ENCODE assay signal across 28 mouse cellular contexts in genomic region chr2:102378381-102378780, GRCm38 (mm10).
"Had no signal": no experiment of that assay in that cellular context is flagged by ENCODE, and none has a peak within 500 bp of the region (broad histone marks: within the 10 kb centered on the region; RNA-seq: fewer than 3 reads in every experiment).

No protein-coding gene starts in this region.

- H3K27ac ChIP-seq: hindbrain, embryonic 10.5 days; hindbrain, embryonic 12.5 days; hindbrain, embryonic 13.5 days; hindbrain, embryonic 14.5 days; hindbrain, embryonic 15.5 days; hindbrain, postnatal 0 days; intestine, embryonic 15.5 days; layer of hippocampus, adult 2 months; left cerebral cortex, adult 2 months had no signal

- H3K4me3 ChIP-seq: heart, embryonic 10.5 days; heart, embryonic 12.5 days; heart, embryonic 13.5 days; heart, embryonic 15.5 days; hindbrain, embryonic 10.5 days; hindbrain, embryonic 12.5 days; hindbrain, embryonic 13.5 days; hindbrain, embryonic 15.5 days; intestine, embryonic 15.5 days; layer of hippocampus, adult 2 months; left cerebral cortex, adult 2 months had no signal

- ATAC-seq: hindbrain, embryonic 16.5 days; hindbrain, postnatal 0 days; inflammation-experienced regulatory T-cells, adult 6 months; intestine, embryonic 15.5 days; intestine, embryonic 16.5 days; intestine, postnatal 0 days had no signal

- H3K36me3 ChIP-seq: hindbrain, embryonic 12.5 days; hindbrain, embryonic 15.5 days; intestine, embryonic 15.5 days had no signal

- H3K9me3 ChIP-seq: heart, embryonic 10.5 days; heart, embryonic 12.5 days; heart, embryonic 13.5 days; heart, embryonic 15.5 days; hindbrain, embryonic 10.5 days; hindbrain, embryonic 12.5 days; hindbrain, embryonic 13.5 days; hindbrain, embryonic 15.5 days; intestine, embryonic 15.5 days had no signal

- DNase-seq: heart, postnatal 14 days; heart, postnatal 36 days; heart, postnatal 4 days; kidney, adult 11 months; kidney, adult 18-20 months; kidney, postnatal 10 days; kidney, postnatal 14 days; kidney, postnatal 4 days; layer of hippocampus, adult 9-11 months; layer of hippocampus, postnatal 36 days had no signal

- H3K9ac ChIP-seq: heart, embryonic 12.5 days; heart, embryonic 13.5 days; heart, embryonic 15.5 days; hindbrain, embryonic 12.5 days; hindbrain, embryonic 13.5 days; hindbrain, embryonic 14.5 days; hindbrain, embryonic 15.5 days; intestine, embryonic 15.5 days had no signal

- H3K27me3 ChIP-seq: heart, embryonic 12.5 days; heart, embryonic 13.5 days; heart, embryonic 15.5 days; hindbrain, embryonic 12.5 days; hindbrain, embryonic 13.5 days; hindbrain, embryonic 15.5 days; intestine, embryonic 15.5 days had no signal

- H3K4me1 ChIP-seq: hindbrain, embryonic 12.5 days had no signal

- H3K4me2 ChIP-seq: heart, embryonic 11.5 days; heart, embryonic 12.5 days; heart, embryonic 13.5 days; heart, embryonic 15.5 days; hindbrain, embryonic 12.5 days; hindbrain, embryonic 13.5 days; hindbrain, embryonic 14.5 days; hindbrain, embryonic 15.5 days; intestine, embryonic 15.5 days had no signal
